Mouse (Mus musculus) hindlimb bud, embryonic 11.5 days (tissue): ENCODE measurements at regions not wholly inside any gene's neighbourhood (a gene's known extent, or its start where the extent isn't known, plus 50 kb on each side); places are given as distances from the start of the nearest gene placed in this dataset.
A peak's percentile ranks its signal among the peaks of the same experiment; 100 is the strongest.

Experiments used
- DNase-seq: peaks from one replicate; pipeline ENCODE4 v3.0.0-alpha.2; 2012; ENCODE audit warnings: low read depth, low spot score; ENCODE audit errors: extremely low spot score

DNA sequence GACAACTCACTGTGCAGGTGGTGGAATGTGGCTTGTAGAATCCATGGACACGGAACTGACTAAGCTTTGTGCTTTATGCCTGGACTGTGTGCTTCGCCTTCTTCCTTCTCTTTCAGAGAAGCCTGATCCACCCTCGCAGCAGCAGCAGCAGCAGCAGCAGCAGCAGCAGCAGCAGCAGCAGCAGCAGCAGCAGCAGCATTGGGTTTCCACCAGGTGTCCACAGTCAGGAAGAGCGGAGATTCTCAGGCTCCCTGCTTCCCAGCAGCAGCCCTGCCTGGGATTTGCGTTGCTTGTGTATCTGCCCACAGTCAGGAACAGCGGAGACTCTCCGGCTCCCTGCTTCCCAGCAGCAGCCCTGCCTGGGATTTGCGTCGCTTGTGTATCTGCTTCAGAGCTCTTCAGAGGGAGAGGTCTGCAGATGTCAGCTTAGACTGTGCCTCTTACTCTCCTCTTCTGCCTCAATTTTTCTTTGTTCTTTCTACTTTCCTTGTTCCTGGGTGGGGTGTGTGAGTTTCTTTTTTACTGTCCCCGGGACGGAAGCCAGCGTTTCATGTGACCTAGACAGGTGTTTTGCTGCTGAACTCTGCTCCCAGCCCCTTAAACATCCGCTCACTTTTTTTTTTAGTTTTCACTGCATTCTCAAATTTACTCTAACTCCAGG is 168.1 kb upstream of the Olig3 start:
- no peak for DNase-seq

DNA sequence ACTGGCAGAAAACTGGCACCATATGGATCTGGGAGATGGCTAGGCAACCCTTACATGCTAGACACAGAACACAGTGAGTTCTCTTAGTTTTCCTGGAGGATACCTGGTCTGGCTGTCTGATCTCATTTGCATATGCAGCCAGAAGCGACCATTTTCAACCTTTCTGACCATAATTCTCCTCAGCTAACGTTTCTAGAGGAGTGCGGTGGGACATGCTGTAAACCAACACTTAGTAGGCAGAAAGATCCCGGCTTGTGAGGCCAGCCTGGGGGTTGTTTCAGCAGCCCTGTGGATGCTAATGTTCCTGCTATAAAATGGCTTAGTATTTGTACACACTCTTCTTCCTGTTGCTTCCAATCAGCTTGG is 168.6 kb upstream of the Olig3 start:
- no peak for DNase-seq

DNA sequence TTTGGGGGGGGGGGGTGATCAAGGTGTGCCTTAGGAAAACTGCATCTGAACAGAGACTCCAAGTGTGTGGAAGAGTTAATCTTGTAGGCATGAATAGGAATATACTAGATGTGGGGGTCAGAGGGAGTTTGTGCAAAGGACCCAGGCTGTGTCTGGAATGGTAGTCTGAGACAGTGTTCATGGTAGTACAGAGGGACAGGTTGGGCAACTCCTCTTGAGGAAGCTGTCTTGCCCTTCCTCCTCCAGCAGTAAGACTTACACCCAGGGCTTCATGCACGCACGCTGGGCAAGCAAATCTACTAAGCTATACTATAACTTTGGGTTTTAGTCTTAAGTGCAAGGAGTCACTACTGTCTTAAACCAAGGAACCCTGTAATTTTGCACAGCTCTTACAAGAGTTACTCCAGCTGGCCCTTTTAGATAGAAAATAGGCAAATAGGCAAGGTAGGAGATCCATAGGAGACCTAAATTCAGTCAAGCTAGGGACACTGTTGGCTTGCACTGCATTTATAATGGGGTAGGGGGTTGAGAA is 169.2 kb upstream of the Olig3 start:
- DNase-seq: no peak

DNA sequence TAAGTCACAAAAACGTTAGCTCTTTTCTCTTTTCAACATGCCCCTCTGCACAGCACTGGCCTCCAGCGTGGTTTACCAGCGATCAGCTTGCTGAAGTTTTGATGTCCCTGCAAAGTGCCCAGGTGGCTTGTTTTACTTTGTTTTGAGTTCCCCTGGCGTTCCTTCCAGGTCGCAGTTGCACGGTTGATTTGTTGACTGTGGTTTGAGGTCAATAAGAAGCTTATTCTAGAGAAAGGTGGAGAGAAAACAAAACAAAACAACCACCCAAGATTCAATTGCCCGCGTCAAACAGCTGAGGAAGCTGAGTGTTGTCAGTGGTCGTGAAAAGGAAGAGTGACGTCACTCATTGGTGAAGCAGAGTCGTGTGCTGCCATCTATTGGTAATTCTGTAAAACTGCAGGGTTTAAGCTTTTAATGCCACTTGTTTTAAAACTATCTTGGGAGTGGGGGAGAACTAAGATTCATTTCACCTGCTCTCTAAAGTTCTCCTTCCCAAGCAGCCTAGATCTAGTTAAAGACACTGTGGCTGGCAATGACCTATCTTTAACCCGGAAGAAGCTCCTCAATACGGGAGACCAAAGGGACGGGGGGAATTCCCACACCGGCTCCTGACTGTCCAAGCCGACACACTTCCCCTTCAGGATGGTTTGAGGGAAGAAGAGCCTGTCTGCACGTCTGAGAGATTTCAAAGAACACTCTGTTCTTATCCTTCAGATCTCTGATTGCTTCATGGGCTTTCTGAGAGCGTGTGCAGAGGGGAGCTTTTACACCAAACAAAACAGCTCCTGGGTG is 170.3 kb upstream of the Olig3 start:
- peak; percentile 49 for DNase-seq

DNA sequence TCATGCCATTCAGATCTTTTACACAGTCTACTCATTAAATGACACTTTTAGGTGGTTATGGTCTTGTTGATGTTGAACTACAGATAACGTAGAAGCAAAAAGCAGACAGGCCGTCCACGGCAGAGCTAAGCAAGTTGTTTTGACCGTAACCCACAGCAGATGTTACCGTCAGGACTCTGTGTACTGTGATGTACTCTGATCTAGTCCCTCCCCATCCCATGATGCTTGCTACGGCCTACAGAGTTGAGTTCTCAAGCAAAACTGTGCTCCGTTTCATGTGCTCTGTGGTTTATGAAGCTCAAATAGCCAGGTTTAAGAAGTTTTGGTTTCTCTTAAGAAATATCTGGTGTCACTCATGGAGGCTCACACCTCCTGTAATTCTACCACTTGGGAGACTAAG is 169.4 kb upstream of the Tnfaip3 start:
- no peak for DNase-seq

DNA sequence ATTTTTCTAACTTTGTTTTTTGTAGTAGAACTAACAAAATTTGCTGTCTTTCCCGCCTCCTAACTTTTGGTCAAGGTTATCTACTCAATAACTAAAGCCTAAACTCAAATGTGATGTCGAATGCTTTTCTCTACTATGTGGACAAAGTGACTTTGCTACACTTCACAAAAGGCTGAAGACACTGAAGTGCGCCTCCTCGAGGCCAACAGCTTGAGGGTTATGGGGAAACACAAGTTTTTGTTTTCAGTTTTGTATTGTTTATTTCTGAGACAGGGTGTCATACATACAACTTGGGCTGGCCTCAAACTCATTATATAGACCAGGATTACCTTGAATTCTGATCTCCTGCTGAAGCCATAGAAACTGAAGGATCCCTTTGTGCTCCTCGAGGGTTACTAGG is 162.4 kb upstream of the Tnfaip3 start:
- DNase-seq: no peak

DNA sequence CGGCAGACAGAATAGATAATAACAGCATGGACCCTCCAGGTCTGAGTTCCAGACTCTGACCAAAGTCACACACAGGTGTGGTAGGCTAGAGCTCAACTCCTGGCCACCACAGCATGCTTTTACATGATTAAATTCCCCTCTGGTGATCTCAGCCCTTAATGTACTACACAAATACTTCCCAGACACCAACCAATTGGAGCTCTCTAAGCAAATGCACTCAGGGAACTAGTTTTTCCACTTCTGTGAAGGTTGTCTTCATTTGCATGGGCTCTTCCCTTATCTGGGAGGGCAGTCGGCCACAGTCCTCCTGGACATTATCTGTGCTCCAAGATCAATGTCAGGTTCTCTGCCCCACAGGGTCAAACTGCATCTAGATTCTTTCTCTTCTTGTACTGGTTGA is 162.0 kb upstream of the Tnfaip3 start:
- DNase-seq: no peak

DNA sequence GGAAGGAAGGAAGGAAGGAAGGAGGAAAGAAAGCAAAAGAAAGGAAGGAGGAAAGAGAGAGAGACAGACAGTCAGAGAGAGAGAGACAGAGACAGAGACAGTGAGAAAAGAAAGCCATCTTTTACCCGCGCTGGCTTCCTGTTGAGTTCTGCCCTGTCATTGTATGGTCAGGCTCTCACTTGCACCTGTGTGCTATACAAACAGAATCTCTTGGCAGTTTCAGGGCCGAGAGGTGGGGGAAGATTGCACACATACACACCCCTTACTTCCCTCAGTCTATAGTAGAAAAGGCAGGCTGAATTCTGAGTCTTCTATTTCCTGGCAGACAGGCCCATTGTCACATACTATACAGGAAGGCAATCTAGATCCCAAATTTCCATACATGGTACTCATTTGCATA is 160.8 kb upstream of the Tnfaip3 start:
- DNase-seq: no peak

DNA sequence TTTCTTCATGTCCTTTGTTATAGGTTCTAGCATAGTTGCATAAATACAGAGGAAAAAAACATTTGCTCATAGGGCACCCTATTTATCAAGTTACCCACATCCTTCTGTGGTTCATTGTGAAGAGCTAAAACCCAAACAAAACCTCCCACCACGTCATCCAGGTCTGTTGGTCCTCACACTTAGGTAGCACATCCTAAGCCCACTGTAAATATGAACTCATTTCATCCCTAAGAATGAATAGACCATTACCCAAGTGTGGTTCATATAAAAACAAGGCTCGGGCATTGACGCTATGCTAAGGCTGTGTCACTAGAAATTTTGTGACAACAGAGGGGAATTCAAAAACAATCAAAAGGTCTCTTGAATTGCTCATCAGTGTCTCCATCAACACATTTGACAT is 156.4 kb upstream of the Tnfaip3 start:
- DNase-seq: no peak

DNA sequence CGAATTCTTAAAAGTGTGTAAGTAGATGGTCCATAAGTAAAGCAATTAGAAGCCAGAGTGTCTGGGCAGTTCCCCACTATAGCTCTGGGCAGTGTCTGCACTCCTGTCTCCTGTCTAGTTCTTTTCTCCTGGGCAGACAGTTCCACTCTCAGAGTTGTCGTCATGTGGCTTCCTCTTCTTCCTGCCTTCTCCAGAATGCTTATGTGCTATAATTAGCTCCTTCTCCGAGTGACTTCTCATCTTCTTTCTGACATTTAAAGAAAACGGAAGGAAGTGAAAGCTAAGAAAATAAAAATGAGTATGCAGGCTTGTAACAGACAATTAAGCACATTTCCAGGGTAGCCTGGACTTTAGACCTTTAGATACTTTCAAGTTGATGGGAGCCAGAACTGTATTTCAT is 155.1 kb upstream of the Tnfaip3 start:
- no peak for DNase-seq

DNA sequence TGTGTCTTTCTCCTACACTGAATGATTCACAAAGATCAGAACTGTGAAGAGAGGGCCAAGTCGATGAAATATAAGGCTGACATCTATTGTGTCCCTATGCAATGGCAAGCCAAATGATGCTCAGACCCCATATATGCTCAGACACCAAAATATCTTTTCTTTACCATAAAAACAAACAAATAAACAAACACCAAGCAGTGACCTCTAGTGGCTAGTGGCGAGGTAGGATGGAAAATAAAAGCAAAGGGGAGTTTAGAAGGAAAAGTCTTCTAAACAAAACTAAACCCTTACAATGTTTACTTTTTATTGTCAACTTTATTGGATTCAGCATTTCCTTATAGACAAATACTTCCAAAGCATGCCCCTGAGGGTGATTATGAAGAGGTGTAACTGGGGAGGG is 153.8 kb upstream of the Tnfaip3 start:
- DNase-seq: no peak

DNA sequence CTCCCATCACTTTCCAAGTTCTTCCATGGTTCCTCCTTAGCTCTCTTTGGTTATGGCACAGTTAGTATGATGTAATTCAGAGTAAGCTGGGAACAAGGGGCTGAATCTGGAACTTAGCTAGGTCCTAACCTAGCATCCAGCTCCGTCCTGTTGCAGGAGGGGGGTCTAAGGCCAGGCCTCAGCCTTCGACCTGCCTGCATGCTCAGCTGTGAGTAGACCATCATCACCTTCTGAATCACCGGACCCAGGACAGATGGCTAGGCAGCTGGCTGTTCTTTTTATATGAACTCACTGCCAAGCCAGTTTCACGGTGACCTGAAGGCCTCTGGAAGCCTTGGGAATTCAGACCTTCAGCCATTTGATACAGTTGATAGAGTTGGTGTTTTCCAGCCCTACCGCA is 152.9 kb upstream of the Tnfaip3 start:
- no peak for DNase-seq

DNA sequence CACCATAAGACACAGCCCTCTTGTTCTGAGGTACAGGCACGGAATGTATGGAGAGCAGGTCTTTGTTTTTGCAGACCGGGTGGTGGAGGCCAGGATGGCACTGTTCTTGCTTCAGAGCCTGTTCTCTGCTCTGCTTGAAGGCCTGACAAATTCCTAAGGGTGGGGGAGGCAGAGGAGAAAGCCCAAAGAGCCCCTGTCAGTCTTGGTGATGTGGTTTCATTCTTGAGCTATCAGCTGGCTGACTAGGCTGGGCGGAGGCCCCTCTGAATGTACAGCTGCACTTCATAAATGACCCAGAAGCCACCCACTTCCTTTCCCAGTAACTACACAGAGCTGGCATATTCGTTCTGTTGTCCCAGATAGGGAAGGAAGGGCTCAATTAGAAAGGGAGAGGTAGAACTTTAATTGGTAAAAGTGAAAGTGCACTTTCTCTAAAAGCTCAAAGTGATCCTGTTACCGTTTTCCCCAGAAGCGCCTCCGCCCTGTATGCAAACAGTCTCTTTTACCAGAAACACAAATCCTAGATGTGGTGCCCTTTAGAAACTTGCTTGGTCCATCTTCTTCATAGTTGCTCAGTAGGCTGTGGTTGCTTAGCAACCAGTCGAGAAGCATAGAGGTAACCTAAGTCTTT is 152.3 kb upstream of the Tnfaip3 start:
- no peak for DNase-seq

DNA sequence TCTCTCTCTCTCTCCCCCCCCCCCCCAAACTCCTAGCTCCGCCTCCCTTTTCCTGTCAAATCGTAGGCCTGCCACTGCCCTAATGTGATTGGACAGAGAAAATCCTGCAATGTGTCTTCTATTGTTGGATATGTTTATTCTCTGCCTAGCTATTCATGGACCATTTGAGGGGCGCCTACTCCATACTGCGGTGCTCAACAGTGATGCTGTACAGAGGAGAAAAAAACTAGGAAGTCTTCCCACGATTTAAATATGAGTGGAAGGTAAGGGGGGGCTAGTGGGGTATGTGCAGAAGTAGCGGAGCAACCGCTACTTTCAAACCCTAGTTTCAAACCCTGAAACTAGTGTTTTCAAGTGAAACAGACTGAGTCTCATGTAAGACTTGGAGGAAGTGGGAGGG is 151.6 kb upstream of the Tnfaip3 start:
- DNase-seq: no peak

DNA sequence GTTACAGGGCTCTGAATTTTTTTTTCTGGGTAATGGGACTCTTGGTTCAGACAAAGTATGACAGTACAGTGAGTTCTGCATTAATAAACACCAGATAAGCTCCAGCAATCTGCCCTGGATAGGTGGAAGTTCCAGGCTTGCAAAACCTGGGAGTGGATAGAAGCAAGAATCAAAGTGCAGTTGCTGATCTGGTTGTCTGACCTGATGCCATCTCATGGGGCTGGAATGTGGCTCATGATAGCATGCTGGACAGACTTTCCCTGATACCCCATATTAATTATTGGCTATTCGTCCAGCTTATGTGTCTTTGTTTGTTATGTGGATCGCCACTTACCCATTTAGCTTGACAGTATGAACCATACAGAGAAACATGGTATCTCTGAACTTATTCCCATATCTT is 146.6 kb upstream of the Tnfaip3 start:
- no peak for DNase-seq

DNA sequence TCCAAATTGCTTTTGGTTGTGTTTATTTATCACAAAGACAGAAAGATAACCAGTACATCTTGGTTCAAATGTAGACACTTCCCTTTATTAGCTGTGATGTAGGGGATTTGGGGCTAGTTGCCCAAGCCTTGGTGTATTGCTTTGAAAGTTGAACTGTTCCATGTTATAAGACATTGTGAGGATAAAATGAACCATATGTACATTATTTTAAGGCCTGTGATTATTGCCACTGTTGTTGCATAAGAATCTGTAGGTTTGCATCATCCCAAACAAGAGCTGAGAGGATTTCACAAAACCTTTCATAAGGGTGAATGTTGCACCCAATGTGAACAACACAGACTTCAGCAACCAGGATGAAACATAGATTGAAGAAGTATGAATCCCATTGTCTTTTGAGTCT is 145.7 kb upstream of the Tnfaip3 start:
- DNase-seq: no peak

DNA sequence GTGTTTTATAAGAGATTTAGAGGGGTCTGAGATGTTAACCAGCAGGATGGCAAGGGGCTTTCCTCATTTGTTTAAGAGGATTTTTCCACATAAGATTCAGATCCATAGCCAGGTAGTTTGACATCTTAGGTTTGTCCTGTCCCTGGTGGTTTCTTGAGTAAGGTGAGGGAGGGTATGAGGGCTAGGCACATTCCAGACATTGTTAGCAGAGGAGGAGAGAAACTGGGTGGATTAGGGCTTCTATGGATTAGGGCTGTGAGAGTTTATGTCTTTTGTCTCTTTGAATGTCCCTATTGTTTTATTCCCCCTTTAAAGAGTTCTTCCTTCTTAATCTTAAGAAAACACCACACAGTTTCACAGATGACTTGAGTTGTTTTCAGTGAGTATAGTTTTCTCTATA is 138.6 kb upstream of the Tnfaip3 start:
- no peak for DNase-seq

DNA sequence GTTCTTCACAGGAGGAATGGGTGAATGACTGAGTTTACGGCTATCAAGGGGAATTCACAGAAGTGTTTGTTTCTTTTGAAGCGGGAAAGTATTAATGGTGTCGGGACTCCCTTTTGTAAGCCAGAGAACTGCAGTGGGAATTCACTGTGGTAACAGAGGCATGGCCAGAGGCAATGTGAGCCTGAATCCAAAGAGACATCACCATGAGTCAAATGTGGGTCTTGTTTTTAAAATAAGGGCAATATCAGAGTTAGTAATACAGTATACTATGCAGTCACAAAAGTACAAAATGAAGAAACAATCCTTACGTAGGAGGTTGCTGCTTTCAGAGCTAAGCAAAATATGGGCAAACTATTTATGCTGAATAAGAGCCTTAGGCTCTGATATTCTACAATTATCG is 137.3 kb upstream of the Tnfaip3 start:
- DNase-seq: no peak

DNA sequence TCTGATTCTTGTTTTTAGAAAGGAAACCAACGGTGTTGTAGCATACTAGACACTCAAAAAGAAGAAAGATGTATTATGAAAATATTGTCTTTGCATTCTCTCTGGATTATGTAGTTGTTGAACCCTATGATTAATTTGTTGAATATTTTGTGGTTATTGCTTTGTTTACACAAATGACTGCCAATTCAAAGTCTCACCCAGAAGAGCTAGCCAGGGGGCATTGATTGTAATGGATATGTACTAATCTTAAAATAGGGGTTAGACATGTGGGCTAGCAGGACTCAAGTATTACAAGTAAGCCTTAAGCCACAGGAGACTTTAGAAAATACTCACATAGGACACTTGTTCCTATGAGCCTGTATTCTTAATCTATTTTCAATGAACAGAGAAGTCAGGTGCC is 135.3 kb upstream of the Tnfaip3 start:
- DNase-seq: no peak

DNA sequence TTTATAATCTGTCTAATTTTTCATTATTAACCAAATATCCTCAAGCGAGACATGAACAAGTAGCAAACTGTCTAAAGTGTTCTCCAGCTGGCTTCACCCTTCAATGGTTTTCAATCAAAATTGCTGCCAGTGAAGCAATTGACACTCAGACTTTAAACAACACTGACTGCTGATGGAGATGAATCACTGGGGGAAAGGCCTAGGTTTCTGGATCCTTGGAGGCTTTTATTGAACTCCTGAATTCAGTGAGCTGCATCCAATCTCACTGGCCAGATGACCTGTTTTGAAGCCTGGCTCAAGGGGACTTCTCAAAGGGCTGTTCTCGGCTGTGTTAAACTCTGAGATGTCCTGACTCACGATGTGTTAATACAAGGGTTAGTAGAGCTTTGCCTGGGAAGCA is 134.5 kb upstream of the Tnfaip3 start:
- DNase-seq: no peak

DNA sequence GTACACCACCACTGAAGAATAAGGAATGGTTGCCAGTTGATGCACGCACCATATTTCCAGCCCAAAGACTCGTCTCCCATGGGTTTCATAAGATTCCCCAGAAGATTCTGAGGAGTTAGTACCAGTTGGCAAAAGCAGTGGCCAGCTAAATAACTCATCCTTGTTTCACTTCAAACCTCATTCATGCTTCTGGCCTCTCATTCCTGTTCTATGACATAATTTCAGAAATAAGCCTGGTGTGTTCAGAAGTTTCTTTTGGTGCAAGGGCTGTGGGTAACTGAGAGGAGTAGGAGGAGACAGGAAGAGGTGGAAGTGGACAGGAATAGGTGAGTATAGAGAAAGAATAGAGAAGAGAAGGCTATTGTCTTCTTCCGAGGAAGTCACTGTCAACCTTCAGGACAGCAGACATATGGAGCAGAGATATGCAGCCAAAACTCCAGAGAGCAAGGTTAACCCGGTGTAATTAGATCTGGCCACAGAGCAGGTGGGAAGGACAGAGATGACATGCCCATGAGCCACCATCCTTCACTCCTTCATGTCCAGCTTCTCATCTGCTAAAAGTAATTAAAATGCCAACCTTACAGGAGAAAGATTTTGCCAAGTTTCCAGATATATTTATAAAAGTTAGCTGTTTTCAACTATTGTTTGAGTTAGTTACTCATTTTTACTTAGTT is 133.9 kb upstream of the Tnfaip3 start:
- no peak for DNase-seq

DNA sequence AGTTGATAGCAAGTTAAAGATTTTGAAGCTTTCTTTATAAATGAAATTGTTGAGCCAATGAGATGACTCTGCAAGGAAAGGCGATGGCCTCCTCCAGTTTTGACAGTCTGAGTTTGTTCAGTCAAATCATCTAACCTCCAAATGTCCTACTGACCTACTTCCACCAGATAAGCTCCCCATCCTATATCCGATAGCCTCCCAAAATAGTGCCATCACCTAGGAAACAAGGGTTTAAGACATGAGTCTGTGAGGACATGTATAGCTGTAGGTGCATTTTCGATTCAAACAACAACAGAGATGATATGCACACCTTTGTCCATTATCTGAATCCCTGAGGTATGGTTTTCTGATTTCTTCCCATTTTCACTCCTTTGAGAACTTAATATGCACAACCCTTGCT is 126.0 kb upstream of the Tnfaip3 start:
- DNase-seq: no peak
